Mouse (Mus musculus): ENCODE measurements at regions not wholly inside any gene's neighbourhood (a gene's known extent, or its start where the extent isn't known, plus 50 kb on each side); places are given as distances from the start of the nearest gene placed in this dataset.

GRCm38 (mm10) chr11:114548658-114549057 is 119.7 kb upstream of the Rpl38 start:
- DNase-seq, result no peak

- DNase-seq, result no peak
Measured at GRCm38 (mm10) chr11:114544212-114544611, 124.1 kb upstream of the Rpl38 start.

GRCm38 (mm10) chr11:114542167-114542566 is 126.2 kb upstream of the Rpl38 start:
- no peak for DNase-seq

- DNase-seq, result no peak
Measured at GRCm38 (mm10) chr11:114540503-114540902, 127.8 kb upstream of the Rpl38 start.

GRCm38 (mm10) chr11:114536616-114537493 is 131.5 kb upstream of the Rpl38 start:
- no peak for DNase-seq

GRCm38 (mm10) chr11:114535900-114536299 is 132.4 kb upstream of the Rpl38 start:
- DNase-seq, result no peak

GRCm38 (mm10) chr11:114534436-114534835 is 133.9 kb upstream of the Rpl38 start:
- DNase-seq, result no peak

- DNase-seq, result no peak
Measured at GRCm38 (mm10) chr11:114531241-114531765, 137.0 kb upstream of the Rpl38 start.

- DNase-seq, result no peak
Measured at GRCm38 (mm10) chr11:114528937-114529772, 139.2 kb upstream of the Rpl38 start.

GRCm38 (mm10) chr11:114523444-114524238 is 144.7 kb upstream of the Rpl38 start:
- peak; percentile 87 for DNase-seq

GRCm38 (mm10) chr11:114515278-114515677 is 153.0 kb upstream of the Rpl38 start:
- no peak for DNase-seq

- DNase-seq, result no peak
Measured at GRCm38 (mm10) chr11:114514126-114514525, 154.2 kb upstream of the Rpl38 start.

- no peak for DNase-seq
Measured at GRCm38 (mm10) chr11:114513446-114513845, 154.9 kb upstream of the Rpl38 start.

- DNase-seq, result no peak
Measured at GRCm38 (mm10) chr11:114511994-114512393, 156.3 kb upstream of the Rpl38 start.

- DNase-seq, result no peak
Measured at GRCm38 (mm10) chr11:114502562-114502961, 165.8 kb upstream of the Rpl38 start.

- DNase-seq, result no peak
Measured at GRCm38 (mm10) chr11:114501869-114502540, 166.3 kb upstream of the Rpl38 start.

GRCm38 (mm10) chr11:114500416-114500815 is 167.9 kb upstream of the Rpl38 start:
- DNase-seq, result no peak

- DNase-seq, result no peak
Measured at GRCm38 (mm10) chr11:114499665-114500064, 168.7 kb upstream of the Rpl38 start.

GRCm38 (mm10) chr11:114495520-114495921 is 172.8 kb upstream of the Rpl38 start:
- DNase-seq, result peak; percentile 16

- no peak for DNase-seq
Measured at GRCm38 (mm10) chr11:114486455-114486854, 181.9 kb upstream of the Rpl38 start.

GRCm38 (mm10) chr11:114485429-114485828 is 182.9 kb upstream of the Rpl38 start:
- DNase-seq, result no peak

GRCm38 (mm10) chr11:114484668-114484953 is 183.7 kb upstream of the Rpl38 start:
- no peak for DNase-seq

Data from heart, postnatal 4 days (tissue).